ENCODE assay signal across 19 mouse cellular contexts in the genomic region with DNA sequence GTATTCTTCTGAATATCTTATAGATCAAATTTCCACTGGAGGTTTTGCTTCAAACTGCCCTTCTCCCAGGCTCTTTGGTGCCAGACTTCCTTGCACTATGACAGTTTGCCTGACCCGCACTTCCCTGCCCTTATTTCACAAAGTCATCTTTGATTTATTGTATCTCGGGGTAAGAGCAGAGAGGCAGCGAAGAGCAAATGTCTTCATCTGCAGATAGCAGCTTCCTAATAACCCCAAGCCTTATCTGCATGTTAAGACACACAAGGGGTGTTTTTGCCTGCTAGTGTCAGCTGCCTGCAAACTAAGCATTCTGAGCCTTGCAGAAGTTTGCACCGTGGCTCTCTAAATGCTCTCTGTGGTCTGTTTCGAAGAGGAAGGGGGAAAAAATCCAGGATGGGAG. TPM values are rescaled to one million over a fixed set of nuclear protein-coding genes. Genes with fewer than 3 reads are reported as not detected.
"Had no signal": no experiment of that assay in that cellular context is flagged by ENCODE, and none has a peak within 500 bp of the region (broad histone marks: within the 10 kb centered on the region; RNA-seq: fewer than 3 reads in every experiment).

No protein-coding gene starts in this region.

- H3K9ac ChIP-seq: intestine, embryonic 15.5 days; liver, embryonic 15.5 days; midbrain, embryonic 15.5 days; neural tube, embryonic 13.5 days; stomach, embryonic 15.5 days had no signal

- H3K27ac ChIP-seq: intestine, embryonic 15.5 days; left cerebral cortex, adult 2 months; limb, embryonic 10.5 days; liver, embryonic 15.5 days; macrophage; midbrain, embryonic 15.5 days; neural tube, embryonic 13.5 days; stomach, embryonic 15.5 days had no signal

- DNase-seq: kidney, adult 18-20 months; kidney, postnatal 36 days; lung, adult 2 months; lung, postnatal 14 days; right cerebral cortex, postnatal 14 days; thymus, adult 2 months; thymus, postnatal 25 days had no signal

- H3K27me3 ChIP-seq: intestine, embryonic 15.5 days; liver, embryonic 15.5 days; midbrain, embryonic 15.5 days; neural tube, embryonic 13.5 days; stomach, embryonic 15.5 days had no signal

- H3K36me3 ChIP-seq: intestine, embryonic 15.5 days; limb, embryonic 10.5 days; liver, embryonic 15.5 days; midbrain, embryonic 15.5 days; neural tube, embryonic 13.5 days; stomach, embryonic 15.5 days had no signal

- H3K9me3 ChIP-seq: intestine, embryonic 15.5 days; limb, embryonic 10.5 days; liver, embryonic 15.5 days; megakaryocyte, embryonic 14.5 days; midbrain, embryonic 15.5 days; neural tube, embryonic 13.5 days; stomach, embryonic 15.5 days had no signal

- ATAC-seq: intestine, embryonic 15.5 days; midbrain, embryonic 15.5 days had no signal

- H3K4me2 ChIP-seq: intestine, embryonic 15.5 days; liver, embryonic 11.5 days; liver, embryonic 15.5 days; midbrain, embryonic 11.5 days; midbrain, embryonic 15.5 days; neural tube, embryonic 13.5 days; stomach, embryonic 15.5 days had no signal

- H3K4me1 ChIP-seq: intestine, embryonic 15.5 days; limb, embryonic 10.5 days; liver, embryonic 15.5 days; megakaryocyte, embryonic 14.5 days; stomach, embryonic 15.5 days had no signal

- H3K4me3 ChIP-seq: intestine, embryonic 15.5 days; left cerebral cortex, adult 2 months; limb, embryonic 10.5 days; liver, embryonic 15.5 days; megakaryocyte, embryonic 14.5 days; midbrain, embryonic 15.5 days; neural tube, embryonic 13.5 days; stomach, embryonic 15.5 days had no signal

RNA-seq across cellular contexts. Expression of gene Tspan7, which starts 29.5 kb away (rescaled TPM):
- total RNA-seq: monocyte, adult 5-6 weeks had no signal
